Mouse (Mus musculus) MEL (cell line): Measurements from ENCODE around the gene Pold3. TPM values are rescaled to one million over a fixed set of nuclear protein-coding genes. Genes with fewer than 3 reads are reported as not detected.

ENCODE experiments used
- DNase-seq: peaks from one replicate; pipeline ENCODE4 v3.0.0; 2011; ENCODE audit warnings: low read depth, low spot score
- H3K27ac ChIP-seq: 2 replicates; pipeline ENCODE4 v1.5.1; 2012; ENCODE audit warnings: low read depth, mild to moderate bottlenecking, control low read depth, low read length, moderate library complexity; ENCODE audit not compliant: control insufficient read depth
- H3K27me3 ChIP-seq, 2 experiments: fragments of 150-350 bp in 1 of 2; sonication (generic) in 1 of 2; 2 replicates each; pipeline ENCODE4 v1.6.1; 2012; ENCODE audit warnings: low read length in 2 of 2, mild to moderate bottlenecking in 2 of 2, improper control_type of control experiment in 1 of 2, moderate library complexity in 1 of 2; ENCODE audit not compliant: insufficient read depth in 2 of 2, control insufficient read depth in 1 of 2
- H3K36me3 ChIP-seq, 2 experiments: 2 replicates each; pipeline ENCODE4 v1.6.1; 2012 to 2014; ENCODE audit warnings: low read length in 2 of 2, improper control_type of control experiment in 1 of 2, inconsistent platforms in 1 of 2, mild to moderate bottlenecking in 1 of 2; ENCODE audit not compliant: insufficient read depth in 2 of 2, control insufficient read depth in 1 of 2
- H3K4me1 ChIP-seq, 2 experiments: fragments of 150-350 bp in 1 of 2; sonication (generic) in 1 of 2; 2 replicates each; pipeline ENCODE4 v1.6.1; 2012; ENCODE audit warnings: low read length in 2 of 2, improper control_type of control experiment in 1 of 2, mild to moderate bottlenecking in 1 of 2; ENCODE audit not compliant: insufficient read depth in 2 of 2, control insufficient read depth in 1 of 2
- H3K4me3 ChIP-seq, 2 experiments: fragments of 150-350 bp in 1 of 2; sonication (generic) in 1 of 2; 2 replicates each; pipeline ENCODE4 v1.5.1; 2012; ENCODE audit warnings: low read depth in 2 of 2, low read length in 2 of 2, mild to moderate bottlenecking in 2 of 2, moderate library complexity in 2 of 2, control low read depth in 1 of 2, improper control_type of control experiment in 1 of 2; ENCODE audit not compliant: control insufficient read depth in 1 of 2, insufficient read depth in 1 of 2
- H3K79me2 ChIP-seq: 2 replicates; pipeline ENCODE4 v1.6.1; 2012; ENCODE audit warnings: mild to moderate bottlenecking, low read length, moderate library complexity; ENCODE audit not compliant: control insufficient read depth, poor library complexity, insufficient read depth
- H3K9ac ChIP-seq: 2 replicates; pipeline ENCODE4 v1.6.1; 2012; ENCODE audit warnings: low read depth, mild to moderate bottlenecking, control low read depth, low read length, moderate library complexity; ENCODE audit not compliant: control insufficient read depth, poor library complexity, severe bottlenecking
- H3K9me3 ChIP-seq: fragments of 150-350 bp; sonication (generic); replicated peaks from 2 replicates; pipeline ENCODE4 v1.6.1; 2012; ENCODE audit warnings: mild to moderate bottlenecking, low read length, improper control_type of control experiment, moderate library complexity; ENCODE audit not compliant: insufficient read depth
- CHD1 ChIP-seq: IDR thresholded peaks from 2 replicates; pipeline ENCODE4 v1.6.1; 2012; ENCODE audit warnings: low read depth, mild to moderate bottlenecking, inconsistent platforms, low read length, improper control_type of control experiment
- CHD2 ChIP-seq: IDR thresholded peaks from 2 replicates; pipeline ENCODE4 v1.6.1; 2011; ENCODE audit warnings: low read length, improper control_type of control experiment
- CTCF ChIP-seq, 3 experiments: IDR thresholded peaks in 2 of 3; conservative IDR thresholded peaks in 1 of 3; 2 replicates each; pipeline ENCODE4 v1.5.1; 2011 to 2012; ENCODE audit warnings: low read length in 3 of 3, low read depth in 2 of 3, mild to moderate bottlenecking in 2 of 3, improper control_type of control experiment in 1 of 3, inconsistent platforms in 1 of 3, mixed read lengths in 1 of 3, moderate library complexity in 1 of 3; ENCODE audit not compliant: control insufficient read depth in 1 of 3, insufficient read depth in 1 of 3, poor library complexity in 1 of 3, severe bottlenecking in 1 of 3
- E2F4 ChIP-seq: IDR thresholded peaks from 2 replicates; pipeline ENCODE4 v1.6.1; 2011; ENCODE audit warnings: low read depth, low read length, improper control_type of control experiment, borderline replicate concordance
- EP300 ChIP-seq, 2 experiments: IDR thresholded peaks; 2 replicates each; pipeline ENCODE4 v1.6.1; 2011; ENCODE audit warnings: improper control_type of control experiment in 2 of 2, low read length in 2 of 2, low read depth in 1 of 2, mild to moderate bottlenecking in 1 of 2
- GABPA ChIP-seq: IDR thresholded peaks from 2 replicates; pipeline ENCODE4 v1.6.1; 2012; ENCODE audit warnings: low read depth, mild to moderate bottlenecking, inconsistent platforms, low read length, improper control_type of control experiment, moderate library complexity
- GATA1 ChIP-seq: IDR thresholded peaks from 2 replicates; pipeline ENCODE4 v1.6.1; 2011; ENCODE audit warnings: low read depth, low read length, improper control_type of control experiment
- JUND ChIP-seq: IDR thresholded peaks from 2 replicates; pipeline ENCODE4 v1.6.1; 2011; ENCODE audit warnings: low read depth, mild to moderate bottlenecking, improper control_type of control experiment, low read length
- MAFK ChIP-seq: IDR thresholded peaks from 2 replicates; pipeline ENCODE4 v1.6.1; 2011; ENCODE audit warnings: low read depth, mild to moderate bottlenecking, low read length, improper control_type of control experiment, borderline replicate concordance
- MEF2A ChIP-seq: IDR thresholded peaks from 2 replicates; pipeline ENCODE4 v1.6.1; 2014; ENCODE audit warnings: low read depth, mild to moderate bottlenecking, inconsistent platforms, low read length, improper control_type of control experiment; ENCODE audit not compliant: poor library complexity, insufficient replicate concordance, severe bottlenecking; ENCODE audit errors: extremely low read depth
- MYB ChIP-seq: IDR thresholded peaks from 2 replicates; pipeline ENCODE4 v1.6.1; 2011; ENCODE audit warnings: mild to moderate bottlenecking, low read depth, low read length, improper control_type of control experiment
- MYC ChIP-seq: IDR thresholded peaks from 2 replicates; pipeline ENCODE4 v1.6.1; 2011; ENCODE audit warnings: low read depth, mild to moderate bottlenecking, low read length, improper control_type of control experiment, moderate library complexity
- NELFE ChIP-seq: IDR thresholded peaks from 2 replicates; pipeline ENCODE4 v1.6.1; 2011; ENCODE audit warnings: low read depth, low read length, improper control_type of control experiment
- POLR2AphosphoS2 ChIP-seq: IDR thresholded peaks from 2 replicates; pipeline ENCODE4 v1.6.1; 2011; ENCODE audit warnings: low read length, improper control_type of control experiment
- POLR2AphosphoS5 ChIP-seq: IDR thresholded peaks from 2 replicates; pipeline ENCODE4 v1.6.1; 2012; ENCODE audit warnings: low read depth, borderline replicate concordance, mild to moderate bottlenecking, inconsistent platforms, low read length, moderate library complexity, mixed read lengths
- RAD21 ChIP-seq: IDR thresholded peaks from 2 replicates; pipeline ENCODE4 v1.6.1; 2011; ENCODE audit warnings: mild to moderate bottlenecking, low read depth, low read length, improper control_type of control experiment
- SIN3A ChIP-seq: IDR thresholded peaks from 2 replicates; pipeline ENCODE4 v1.6.1; 2012; ENCODE audit warnings: low read length, improper control_type of control experiment, inconsistent platforms
- SMC3 ChIP-seq: IDR thresholded peaks from 2 replicates; pipeline ENCODE4 v1.6.1; 2011; ENCODE audit warnings: low read depth, low read length, improper control_type of control experiment
- UBTF ChIP-seq: IDR thresholded peaks from 2 replicates; pipeline ENCODE4 v1.6.1; 2012; ENCODE audit warnings: low read depth, mild to moderate bottlenecking, inconsistent platforms, low read length, improper control_type of control experiment, moderate library complexity, borderline replicate concordance; ENCODE audit not compliant: insufficient read depth
- USF1 ChIP-seq: IDR thresholded peaks from 2 replicates; pipeline ENCODE4 v1.6.1; 2014; ENCODE audit warnings: low read depth, mild to moderate bottlenecking, inconsistent platforms, low read length, improper control_type of control experiment, moderate library complexity
- USF2 ChIP-seq, 2 experiments: IDR thresholded peaks; 2 replicates each; pipeline ENCODE4 v1.6.1; 2011 to 2012; ENCODE audit warnings: improper control_type of control experiment in 2 of 2, low read length in 2 of 2, borderline replicate concordance in 1 of 2, inconsistent platforms in 1 of 2, low read depth in 1 of 2, mild to moderate bottlenecking in 1 of 2; ENCODE audit not compliant: insufficient read depth in 1 of 2
- ZKSCAN1 ChIP-seq: IDR thresholded peaks from 2 replicates; pipeline ENCODE4 v1.6.1; 2012; ENCODE audit warnings: low read depth, mild to moderate bottlenecking, inconsistent platforms, low read length, improper control_type of control experiment, moderate library complexity
- polyA plus RNA-seq, 2 experiments: library from polyadenylated mRNA; stranded (reverse) in 1 of 2; unstranded in 1 of 2; fragments of >175 nt in 1 of 2; fragments of >200 nt in 1 of 2; gene quantifications; 2 replicates each; pipeline versions ENCODE4 v1.2.1 to v1.2.4; 2012; ENCODE audit warnings: low replicate concordance in 2 of 2, low read depth in 1 of 2; ENCODE audit not compliant: insufficient read length in 2 of 2, insufficient read depth in 1 of 2, missing spikeins in 1 of 2
- total RNA-seq: library from RNA; depleted of rRNA; stranded (reverse); fragments of 300-350 nt; gene quantifications from 2 replicates; pipeline ENCODE4 v1.2.3, GENCODE M21; 2012

The Pold3 gene
- total and polyA plus RNA-seq, 3 experiments, result 67.6 to 98.1 TPM; not detected in 1

DNA sequence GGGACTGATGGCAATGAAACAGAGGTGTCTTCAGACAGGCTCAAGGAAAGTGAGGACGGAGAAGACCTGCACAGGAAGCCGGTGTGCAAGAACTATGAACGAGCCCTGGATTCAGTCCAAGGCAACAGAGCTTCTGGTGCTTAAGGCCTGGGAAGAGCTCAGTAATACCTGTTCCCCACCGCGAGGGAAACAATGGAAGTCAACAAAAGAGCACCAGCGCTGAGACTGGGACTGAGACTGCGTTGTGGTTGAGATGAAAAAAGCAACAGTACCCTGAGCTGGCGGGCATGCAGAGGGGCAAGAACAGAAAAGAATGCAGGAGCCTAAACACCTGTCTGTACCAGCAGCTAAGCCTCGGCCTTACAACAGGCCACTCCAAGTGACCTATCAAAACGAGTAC lies 9.9 kb downstream of the Pold3 start:
- TF ChIP-seq USF2 (IDR thresholded peaks at IDR 0.05; ENCODE audit: borderline replicate concordance in 1 of 2, insufficient read depth in 1 of 2, low read depth in 1 of 2, low read length in 2 of 2), result no peak
- TF ChIP-seq NELFE, result no peak
- TF ChIP-seq USF1, result no peak
- TF ChIP-seq GABPA, result no peak
- no peak for TF ChIP-seq EP300 (IDR thresholded peaks at IDR 0.05; ENCODE audit: low read depth in 1 of 2, low read length in 2 of 2)
- TF ChIP-seq POLR2AphosphoS2, result no peak
- no peak for TF ChIP-seq POLR2AphosphoS5
- TF ChIP-seq MYB, result no peak
- no peak for TF ChIP-seq JUND
- TF ChIP-seq MYC, result no peak
- no peak for TF ChIP-seq E2F4

DNA sequence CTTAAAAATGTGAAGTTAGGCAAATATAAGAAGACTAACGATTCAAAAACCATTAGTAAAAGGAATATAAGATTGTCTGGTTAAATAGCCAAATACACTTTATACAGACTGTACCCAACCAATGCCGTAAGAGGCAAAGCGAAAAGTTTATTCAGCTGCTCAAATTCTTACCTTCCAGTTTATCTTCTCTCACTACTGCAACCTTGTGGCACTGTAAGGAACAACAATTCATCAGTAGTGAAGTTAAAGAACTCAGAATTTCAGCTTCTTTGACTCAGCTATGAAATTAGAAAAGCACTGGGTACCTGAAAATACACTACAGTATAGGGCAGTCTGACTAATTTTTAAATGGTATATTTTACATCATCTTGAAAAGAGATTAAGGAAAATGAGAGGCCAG lies 13.0 kb downstream of the Pold3 start:
- Histone ChIP-seq H3K4me3 (no peak overlapping the region), H3K79me2 (peaks cover 2% of the 10 kb centered on the region; the same call in 1 of the 2 replicates), H3K4me1 (no peaks in the 10 kb centered on the region), H3K9me3 (no peaks in the 10 kb centered on the region), H3K36me3 (peaks cover 3 to 24% of the 10 kb centered on the region in 2 experiments; a peak in 3 of 4 replicates), H3K27ac (no peak overlapping the region), H3K9ac (no peak overlapping the region), H3K27me3 (no peaks in the 10 kb centered on the region)
- TF ChIP-seq SIN3A (no peak), GATA1 (no peak), SMC3 (peak; percentile 46), CHD2 (no peak), NELFE (no peak), POLR2AphosphoS2 (no peak), UBTF (no peak), MAFK (no peak), RAD21 (peak; percentile 0; the same call in 1 of the 2 replicates), CTCF (IDR thresholded peaks at IDR 0.05 in 2 of 3, conservative IDR thresholded peaks at IDR 0.05 in 1 of 3; ENCODE audit: control insufficient read depth in 1 of 3, insufficient read depth in 1 of 3, low read depth in 2 of 3, low read length in 3 of 3, poor library complexity in 1 of 3, severe bottlenecking in 1 of 3) (peak in 2 of 3 experiments; percentile 38 to 49; a peak in 4 of 6 replicates), MYC (no peak), ZKSCAN1 (no peak), POLR2AphosphoS5 (no peak), EP300 (IDR thresholded peaks at IDR 0.05; ENCODE audit: low read depth in 1 of 2, low read length in 2 of 2) (no peak), MEF2A (no peak), CHD1 (no peak)
- DNase-seq, result peak; percentile 60

More for the DNA sequence above, 9.9 kb downstream of the Pold3 start:
- Histone ChIP-seq H3K27ac (no peak overlapping the region), H3K79me2 (peaks cover 4% of the 10 kb centered on the region; the same call in 1 of the 2 replicates), H3K27me3 (no peaks in the 10 kb centered on the region), H3K4me1 (no peaks in the 10 kb centered on the region), H3K4me3 (no peak overlapping the region), H3K9me3 (no peaks in the 10 kb centered on the region), H3K9ac (no peak overlapping the region), H3K36me3 (peaks cover 0 to 18% of the 10 kb centered on the region in 2 experiments; a peak in 2 of 4 replicates)
- no peak for DNase-seq
